Mouse (Mus musculus): ENCODE results near the gene Sp2. TPM values are rescaled to one million over a fixed set of nuclear protein-coding genes. Genes with fewer than 3 reads are reported as not detected.

Sp2 gene
- polyA plus RNA-seq, 1 experiment from 2014 or later = 15.8 TPM

DNA sequence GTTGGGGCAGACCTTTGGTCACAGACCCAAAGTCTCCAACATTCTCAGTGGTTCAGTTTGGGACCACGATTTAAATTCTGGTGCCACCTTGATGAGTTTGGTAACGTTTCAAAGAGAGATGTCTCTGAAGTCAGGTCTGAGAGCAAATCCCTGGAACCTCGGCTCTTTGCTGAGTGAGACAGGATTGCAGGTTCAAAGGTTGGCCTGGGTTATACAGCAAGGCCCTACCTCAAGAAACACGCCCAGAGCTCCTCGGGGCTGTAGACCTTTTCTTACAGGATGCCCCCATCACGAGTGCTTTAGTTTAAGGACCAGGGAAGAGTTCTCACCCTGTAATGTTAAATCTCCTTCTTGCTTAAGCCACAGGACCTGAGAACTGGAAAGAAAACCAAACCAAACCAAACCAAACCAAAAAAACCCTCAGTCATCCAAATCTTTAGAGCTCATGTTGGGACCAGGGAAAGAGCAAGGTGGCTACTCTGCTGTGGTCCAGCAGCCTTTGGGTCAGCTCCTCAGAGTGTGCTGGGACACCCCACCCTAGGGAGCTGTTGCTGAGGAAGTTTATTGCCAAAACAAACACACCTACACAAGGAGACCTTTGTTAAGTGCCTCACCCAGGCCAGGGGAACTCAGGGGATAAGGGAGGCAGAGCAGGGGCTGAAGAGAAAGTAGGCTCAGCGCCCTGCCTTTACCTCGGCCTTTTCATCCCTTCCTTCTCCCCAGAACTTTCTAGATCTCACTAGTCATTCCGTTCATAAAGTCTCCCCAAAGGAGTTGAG lies 46.7 kb downstream of the Sp2 start:
- Histone ChIP-seq H3K36me3 (replicated peaks; ENCODE audit: control insufficient read depth, insufficient read depth, low read depth, low read length) (no peaks in the 10 kb centered on the region), H3K4me2 (ENCODE audit: low read depth, low read length) (no peak overlapping the region), H3K4me3 (ENCODE audit: low read depth, low read length) (no peak overlapping the region), H3K9ac (replicated peaks; ENCODE audit: low read length) (no peak overlapping the region), H3K27me3 (ENCODE audit: control insufficient read depth, insufficient read depth, low read length) (no peaks in the 10 kb centered on the region), H3K4me1 (ENCODE audit: control insufficient read depth, insufficient read depth, low read length) (no peaks in the 10 kb centered on the region; the same call in 1 of the 2 replicates), H3K9me3 (replicated peaks; ENCODE audit: control insufficient read depth, low read length) (no peaks in the 10 kb centered on the region), H3K27ac (replicated peaks; ENCODE audit: low read depth, low read length) (no peak overlapping the region)
- DNase-seq (ENCODE audit: low spot score) (no peak), ATAC-seq (replicated peaks; ENCODE audit: insufficient number of reproducible peaks, low FRiP score, low TSS enrichment, low read depth) (no peak)
- WGBS = 86% methylated on average over 9 of the region's 9 CpGs

GRCm38 (mm10) chr11:96934921-96935356 lies 47.8 kb downstream of the Sp2 start:
- WGBS = 24% methylated on average over 12 of the region's 12 CpGs
- Histone ChIP-seq H3K27me3 (ENCODE audit: control insufficient read depth, insufficient read depth, low read length) (no peaks in the 10 kb centered on the region), H3K4me3 (ENCODE audit: low read depth, low read length) (no peak overlapping the region), H3K9ac (replicated peaks; ENCODE audit: low read length) (peak overlapping the region; percentile 18; the same call in 1 of the 2 replicates), H3K36me3 (replicated peaks; ENCODE audit: control insufficient read depth, insufficient read depth, low read depth, low read length) (no peaks in the 10 kb centered on the region), H3K4me2 (ENCODE audit: low read depth, low read length) (peak overlapping the region; percentile 0; the same call in 1 of the 2 replicates), H3K27ac (replicated peaks; ENCODE audit: low read depth, low read length) (no peak overlapping the region), H3K4me1 (ENCODE audit: control insufficient read depth, insufficient read depth, low read length) (no peaks in the 10 kb centered on the region; the same call in 1 of the 2 replicates), H3K9me3 (replicated peaks; ENCODE audit: control insufficient read depth, low read length) (no peaks in the 10 kb centered on the region)
- DNase-seq (ENCODE audit: low spot score) = peak; percentile 69
- peak; percentile 82 for ATAC-seq (replicated peaks; ENCODE audit: insufficient number of reproducible peaks, low FRiP score, low TSS enrichment, low read depth)

GRCm38 (mm10) chr11:96933562-96934276 lies 49.0 kb downstream of the Sp2 start:
- ATAC-seq (replicated peaks; ENCODE audit: insufficient number of reproducible peaks, low FRiP score, low TSS enrichment, low read depth) = no peak
- WGBS = 92% methylated on average over 13 of the region's 13 CpGs
- Histone ChIP-seq H3K4me2 (ENCODE audit: low read depth, low read length) (no peak overlapping the region), H3K9ac (replicated peaks; ENCODE audit: low read length) (no peak overlapping the region), H3K4me1 (ENCODE audit: control insufficient read depth, insufficient read depth, low read length) (no peaks in the 10 kb centered on the region; the same call in 1 of the 2 replicates), H3K27me3 (ENCODE audit: control insufficient read depth, insufficient read depth, low read length) (no peaks in the 10 kb centered on the region; the same call in 1 of the 2 replicates), H3K36me3 (replicated peaks; ENCODE audit: control insufficient read depth, insufficient read depth, low read depth, low read length) (no peaks in the 10 kb centered on the region), H3K27ac (replicated peaks; ENCODE audit: low read depth, low read length) (no peak overlapping the region), H3K4me3 (ENCODE audit: low read depth, low read length) (no peak overlapping the region), H3K9me3 (replicated peaks; ENCODE audit: control insufficient read depth, low read length) (no peaks in the 10 kb centered on the region)
- DNase-seq (ENCODE audit: low spot score) = no peak

- Histone ChIP-seq H3K4me3 (ENCODE audit: low read depth, low read length) (no peak overlapping the region), H3K4me1 (ENCODE audit: control insufficient read depth, insufficient read depth, low read length) (no peaks in the 10 kb centered on the region; the same call in 1 of the 2 replicates), H3K27ac (replicated peaks; ENCODE audit: low read depth, low read length) (no peak overlapping the region), H3K9me3 (replicated peaks; ENCODE audit: control insufficient read depth, low read length) (no peaks in the 10 kb centered on the region), H3K9ac (replicated peaks; ENCODE audit: low read length) (no peak overlapping the region), H3K27me3 (ENCODE audit: control insufficient read depth, insufficient read depth, low read length) (no peaks in the 10 kb centered on the region; the same call in 1 of the 2 replicates), H3K4me2 (ENCODE audit: low read depth, low read length) (no peak overlapping the region), H3K36me3 (replicated peaks; ENCODE audit: control insufficient read depth, insufficient read depth, low read depth, low read length) (no peaks in the 10 kb centered on the region)
- 64% methylated on average over 8 of the region's 8 CpGs for WGBS
- DNase-seq (ENCODE audit: low spot score) (no peak), ATAC-seq (replicated peaks; ENCODE audit: insufficient number of reproducible peaks, low FRiP score, low TSS enrichment, low read depth) (no peak)
Observed at GRCm38 (mm10) chr11:96931327-96932062, 51.3 kb downstream of the Sp2 start.

GRCm38 (mm10) chr11:96929766-96930331 lies 52.9 kb downstream of the Sp2 start:
- DNase-seq (ENCODE audit: low spot score) (no peak), ATAC-seq (replicated peaks; ENCODE audit: insufficient number of reproducible peaks, low FRiP score, low TSS enrichment, low read depth) (no peak)
- H3K9me3 ChIP-seq (replicated peaks; ENCODE audit: control insufficient read depth, low read length) = no peaks in the 10 kb centered on the region
- 66% methylated on average over 9 of the region's 9 CpGs for WGBS
- H3K36me3 ChIP-seq (replicated peaks; ENCODE audit: control insufficient read depth, insufficient read depth, low read depth, low read length) = no peaks in the 10 kb centered on the region
- H3K27me3 ChIP-seq (ENCODE audit: control insufficient read depth, insufficient read depth, low read length) = no peaks in the 10 kb centered on the region; the same call in 1 of the 2 replicates
- H3K9ac ChIP-seq (replicated peaks; ENCODE audit: low read length) = no peak overlapping the region
- no peak overlapping the region for H3K27ac ChIP-seq (replicated peaks; ENCODE audit: low read depth, low read length)
- H3K4me3 ChIP-seq (ENCODE audit: low read depth, low read length) = no peak overlapping the region
- H3K4me1 ChIP-seq (ENCODE audit: control insufficient read depth, insufficient read depth, low read length) = no peaks in the 10 kb centered on the region; the same call in 1 of the 2 replicates
- no peak overlapping the region for H3K4me2 ChIP-seq (ENCODE audit: low read depth, low read length)

- no peaks in the 10 kb centered on the region; the same call in 1 of the 2 replicates for H3K27me3 ChIP-seq (ENCODE audit: control insufficient read depth, insufficient read depth, low read length)
- H3K36me3 ChIP-seq (replicated peaks; ENCODE audit: control insufficient read depth, insufficient read depth, low read depth, low read length) = no peaks in the 10 kb centered on the region
- H3K4me2 ChIP-seq (ENCODE audit: low read depth, low read length) = no peak overlapping the region
- H3K9ac ChIP-seq (replicated peaks; ENCODE audit: low read length) = no peak overlapping the region
- 12% methylated on average over 13 of the region's 13 CpGs for WGBS
- H3K9me3 ChIP-seq (replicated peaks; ENCODE audit: control insufficient read depth, low read length) = no peaks in the 10 kb centered on the region
- no peak overlapping the region for H3K27ac ChIP-seq (replicated peaks; ENCODE audit: low read depth, low read length)
- no peaks in the 10 kb centered on the region for H3K4me1 ChIP-seq (ENCODE audit: control insufficient read depth, insufficient read depth, low read length)
- no peak overlapping the region for H3K4me3 ChIP-seq (ENCODE audit: low read depth, low read length)
- DNase-seq (ENCODE audit: low spot score) = peak; percentile 41
- no peak for ATAC-seq (replicated peaks; ENCODE audit: insufficient number of reproducible peaks, low FRiP score, low TSS enrichment, low read depth)
Observed at GRCm38 (mm10) chr11:96929096-96929765, 53.5 kb downstream of the Sp2 start.

GRCm38 (mm10) chr11:96928691-96929090 lies 54.1 kb downstream of the Sp2 start:
- ATAC-seq (replicated peaks; ENCODE audit: insufficient number of reproducible peaks, low FRiP score, low TSS enrichment, low read depth) (no peak), DNase-seq (ENCODE audit: low spot score) (peak; percentile 36)
- Histone ChIP-seq H3K9ac (replicated peaks; ENCODE audit: low read length) (no peak overlapping the region), H3K36me3 (replicated peaks; ENCODE audit: control insufficient read depth, insufficient read depth, low read depth, low read length) (no peaks in the 10 kb centered on the region), H3K4me1 (ENCODE audit: control insufficient read depth, insufficient read depth, low read length) (no peaks in the 10 kb centered on the region), H3K9me3 (replicated peaks; ENCODE audit: control insufficient read depth, low read length) (no peaks in the 10 kb centered on the region), H3K4me3 (ENCODE audit: low read depth, low read length) (no peak overlapping the region), H3K4me2 (ENCODE audit: low read depth, low read length) (no peak overlapping the region), H3K27me3 (ENCODE audit: control insufficient read depth, insufficient read depth, low read length) (no peaks in the 10 kb centered on the region; the same call in 1 of the 2 replicates), H3K27ac (replicated peaks; ENCODE audit: low read depth, low read length) (no peak overlapping the region)
- 3% methylated on average over 5 of the region's 5 CpGs for WGBS
